Mouse (Mus musculus): ENCODE results near the gene Rab3il1. TPM values are rescaled to one million over a fixed set of nuclear protein-coding genes. Genes with fewer than 3 reads are reported as not detected.

Gene Rab3il1
- polyA plus RNA-seq, 1 experiment from 2014 or later, result 26.3 TPM

GRCm38 (mm10) chr19:10071892-10072291, 70.4 kb downstream of the Rab3il1 start:
- Histone ChIP-seq H3K9ac (no peak overlapping the region), H3K27me3 (replicated peaks) (no peaks in the 10 kb centered on the region), H3K4me2 (replicated peaks) (no peak overlapping the region), H3K4me1 (no peaks in the 10 kb centered on the region), H3K36me3 (peaks cover 96% of the 10 kb centered on the region), H3K4me3 (no peak overlapping the region), H3K9me3 (no peaks in the 10 kb centered on the region), H3K27ac (no peak overlapping the region)
- 56% methylated on average over 4 of the region's 4 CpGs for WGBS
- no peak; the same call in 1 of the 2 replicates for ATAC-seq (ENCODE audit: low FRiP score, low read depth)

- no peaks in the 10 kb centered on the region for H3K9me3 ChIP-seq
- H3K36me3 ChIP-seq, result peaks cover 96% of the 10 kb centered on the region
- no peak overlapping the region for H3K4me3 ChIP-seq
- H3K27me3 ChIP-seq (replicated peaks), result no peaks in the 10 kb centered on the region
- no peak overlapping the region for H3K9ac ChIP-seq
- H3K27ac ChIP-seq, result no peak overlapping the region
- H3K4me2 ChIP-seq (replicated peaks), result no peak overlapping the region
- H3K4me1 ChIP-seq, result no peaks in the 10 kb centered on the region
- 85% methylated on average over 5 of the region's 5 CpGs for WGBS
- ATAC-seq (ENCODE audit: low FRiP score, low read depth), result no peak
These were observed 71.7 kb downstream of the Rab3il1 start for GRCm38 (mm10) chr19:10073145-10073544.

GRCm38 (mm10) chr19:10078392-10078791, 76.9 kb downstream of the Rab3il1 start:
- Histone ChIP-seq H3K27ac (no peak overlapping the region), H3K9ac (no peak overlapping the region), H3K27me3 (replicated peaks) (no peaks in the 10 kb centered on the region), H3K4me2 (replicated peaks) (no peak overlapping the region), H3K36me3 (peaks cover 100% of the 10 kb centered on the region), H3K9me3 (no peaks in the 10 kb centered on the region), H3K4me1 (no peaks in the 10 kb centered on the region), H3K4me3 (no peak overlapping the region)
- no peak for ATAC-seq (ENCODE audit: low FRiP score, low read depth)
- 72% methylated on average over 6 of the region's 6 CpGs for WGBS

GRCm38 (mm10) chr19:10080384-10080783, 78.9 kb downstream of the Rab3il1 start:
- Histone ChIP-seq H3K27me3 (replicated peaks) (no peaks in the 10 kb centered on the region), H3K36me3 (peaks cover 98% of the 10 kb centered on the region), H3K4me1 (no peaks in the 10 kb centered on the region), H3K9me3 (no peaks in the 10 kb centered on the region), H3K4me2 (replicated peaks) (no peak overlapping the region), H3K9ac (no peak overlapping the region), H3K27ac (no peak overlapping the region), H3K4me3 (no peak overlapping the region)
- 96% methylated on average over 7 of the region's 7 CpGs for WGBS
- ATAC-seq (ENCODE audit: low FRiP score, low read depth), result no peak

DNA sequence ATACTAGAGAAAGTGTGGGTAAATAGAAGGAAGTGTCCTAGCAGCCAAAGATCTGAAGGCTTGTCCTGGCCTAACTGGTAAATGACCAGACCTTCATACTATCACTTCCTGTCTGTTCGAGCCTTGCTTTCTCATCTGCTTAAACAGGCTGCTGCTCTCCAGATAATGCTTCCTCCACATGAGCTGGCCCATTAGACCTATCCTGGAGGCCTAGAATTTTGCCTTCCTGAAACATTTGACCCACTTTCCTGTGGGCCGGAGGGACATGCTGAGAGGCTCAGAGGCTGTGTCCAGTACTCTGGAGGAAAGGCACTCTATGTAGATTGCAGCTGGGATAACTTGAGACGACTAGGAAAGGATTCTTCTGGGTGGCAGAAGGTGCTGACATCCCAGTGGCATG, 80.6 kb downstream of the Rab3il1 start:
- ATAC-seq (ENCODE audit: low FRiP score, low read depth), result no peak

GRCm38 (mm10) chr19:10085454-10085853, 84.0 kb downstream of the Rab3il1 start:
- 93% methylated on average over 9 of the region's 9 CpGs for WGBS
- H3K4me3 ChIP-seq, result no peak overlapping the region
- H3K27ac ChIP-seq, result no peak overlapping the region

More for the DNA sequence above, 80.6 kb downstream of the Rab3il1 start:
- 89% methylated on average over 3 of the region's 3 CpGs for WGBS
- H3K27ac ChIP-seq, result no peak overlapping the region
- no peaks in the 10 kb centered on the region for H3K9me3 ChIP-seq
- no peak overlapping the region for H3K4me2 ChIP-seq (replicated peaks)
- no peaks in the 10 kb centered on the region for H3K4me1 ChIP-seq
- H3K9ac ChIP-seq, result no peak overlapping the region
- H3K4me3 ChIP-seq, result no peak overlapping the region
- H3K27me3 ChIP-seq (replicated peaks), result no peaks in the 10 kb centered on the region
- H3K36me3 ChIP-seq, result peaks cover 98% of the 10 kb centered on the region

DNA sequence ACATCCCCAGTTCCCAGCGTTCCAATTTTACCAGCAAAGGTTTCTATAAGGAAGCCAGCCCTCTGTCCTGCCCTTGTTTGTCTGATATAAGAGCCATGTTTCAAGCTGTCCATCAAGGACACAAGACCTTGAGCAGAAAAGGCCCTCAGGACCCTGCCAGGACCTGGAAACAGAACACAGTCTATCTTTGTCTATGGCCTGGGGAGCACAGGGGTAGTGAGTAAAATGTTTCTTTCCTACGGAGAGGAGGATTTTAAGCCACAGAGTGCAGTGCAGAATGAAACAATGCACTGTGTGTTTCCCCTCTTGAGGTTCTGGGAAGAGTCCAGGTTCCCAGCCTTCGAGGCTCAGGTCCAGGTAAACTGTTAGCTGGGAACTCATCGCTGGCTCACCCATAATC, 85.5 kb downstream of the Rab3il1 start:
- no peaks in the 10 kb centered on the region for H3K4me1 ChIP-seq
- H3K4me2 ChIP-seq (replicated peaks), result no peak overlapping the region
- no peak overlapping the region for H3K27ac ChIP-seq
- no peaks in the 10 kb centered on the region for H3K9me3 ChIP-seq
- H3K27me3 ChIP-seq (replicated peaks), result no peaks in the 10 kb centered on the region
- no peak for ATAC-seq (ENCODE audit: low FRiP score, low read depth)
- H3K4me3 ChIP-seq, result no peak overlapping the region
- WGBS, result 96% methylated on average over 4 of the region's 4 CpGs
- peaks cover 98% of the 10 kb centered on the region for H3K36me3 ChIP-seq
- H3K9ac ChIP-seq, result no peak overlapping the region

More at GRCm38 (mm10) chr19:10085454-10085853, 84.0 kb downstream of the Rab3il1 start:
- Histone ChIP-seq H3K4me2 (replicated peaks) (no peak overlapping the region), H3K36me3 (peaks cover 98% of the 10 kb centered on the region), H3K4me1 (no peaks in the 10 kb centered on the region), H3K27me3 (replicated peaks) (no peaks in the 10 kb centered on the region), H3K9ac (no peak overlapping the region), H3K9me3 (no peaks in the 10 kb centered on the region)
- no peak for ATAC-seq (ENCODE audit: low FRiP score, low read depth)

Other genes starting within 250 kb of the Rab3il1 start
- not detected in 2 replicates for gene Scgb2a2, start 154.1 kb upstream of the Rab3il1 start, polyA plus RNA-seq (2016; fragmentation: Nextera tagmentation; extraction: Ambion mirVana)
- gene Incenp, start 102.1 kb upstream of the Rab3il1 start, polyA plus RNA-seq (2016; fragmentation: Nextera tagmentation; extraction: Ambion mirVana), result 87.7 and 92.6 TPM in 2 replicates
- gene Fth1, start 21.1 kb upstream of the Rab3il1 start, polyA plus RNA-seq (2016; fragmentation: Nextera tagmentation; extraction: Ambion mirVana), result 1,314 and 1,378 TPM in 2 replicates
- 1.0 and 1.9 TPM in 2 replicates for gene Best1, start within 50 bp of the Rab3il1 start, polyA plus RNA-seq (2016; fragmentation: Nextera tagmentation; extraction: Ambion mirVana)
- 11.4 and 13.3 TPM in 2 replicates for gene Fads3, start 39.9 kb downstream of the Rab3il1 start, polyA plus RNA-seq (2016; fragmentation: Nextera tagmentation; extraction: Ambion mirVana)
- gene Fads2, start 100.1 kb downstream of the Rab3il1 start, polyA plus RNA-seq (2016; fragmentation: Nextera tagmentation; extraction: Ambion mirVana), result 133 and 135 TPM in 2 replicates
- 162 and 167 TPM in 2 replicates for gene Fads1, start 181.2 kb downstream of the Rab3il1 start, polyA plus RNA-seq (2016; fragmentation: Nextera tagmentation; extraction: Ambion mirVana)
- 342 and 348 TPM in 2 replicates for gene Tmem258, start 202.3 kb downstream of the Rab3il1 start, polyA plus RNA-seq (2016; fragmentation: Nextera tagmentation; extraction: Ambion mirVana)
- gene Fen1, start 202.5 kb downstream of the Rab3il1 start, polyA plus RNA-seq (2016; fragmentation: Nextera tagmentation; extraction: Ambion mirVana), result 69.6 and 73.6 TPM in 2 replicates
- 1.0 and 1.4 TPM in 2 replicates for gene Myrf, start 239.1 kb downstream of the Rab3il1 start, polyA plus RNA-seq (2016; fragmentation: Nextera tagmentation; extraction: Ambion mirVana)

Measured in neural tube, embryonic 12.5 days (tissue).